Mouse (Mus musculus) embryonic facial prominence, embryonic 12.5 days (tissue): ENCODE measurements around the gene Aurkb. TPM values are rescaled to one million over a fixed set of nuclear protein-coding genes. Genes with fewer than 3 reads are reported as not detected.

Experiments used
- ATAC-seq: fragments of 200-750 bp; cut with Nextera tagmentation; 2 replicates; pipeline ENCODE4 v1.8.0; 2017; ENCODE audit not compliant: insufficient number of reproducible peaks, insufficient read depth, low FRiP score, low TSS enrichment
- H3K27ac ChIP-seq: fragments of 300-500 bp; sonication (generic); 2 replicates; pipeline ENCODE4 v1.5.1; 2016; ENCODE audit warnings: mild to moderate bottlenecking
- H3K27me3 ChIP-seq: fragments of 300-500 bp; sonication (generic); 2 replicates; pipeline ENCODE4 v1.6.1; 2016; ENCODE audit warnings: mild to moderate bottlenecking, moderate library complexity
- H3K36me3 ChIP-seq: fragments of 300-500 bp; sonication (generic); 2 replicates; pipeline ENCODE4 v1.6.1; 2016; ENCODE audit warnings: mild to moderate bottlenecking
- H3K4me1 ChIP-seq: fragments of 300-500 bp; sonication (generic); 2 replicates; pipeline ENCODE4 v1.6.1; 2016
- H3K4me2 ChIP-seq: fragments of 300-500 bp; sonication (generic); replicated peaks from 2 replicates; pipeline ENCODE4 v1.6.1; 2016; ENCODE audit warnings: mild to moderate bottlenecking, moderate library complexity
- H3K4me3 ChIP-seq: fragments of 300-500 bp; sonication (generic); 2 replicates; pipeline ENCODE4 v1.5.1; 2016; ENCODE audit warnings: mild to moderate bottlenecking
- H3K9ac ChIP-seq: fragments of 300-500 bp; sonication (generic); 2 replicates; pipeline ENCODE4 v1.6.1; 2016; ENCODE audit warnings: mild to moderate bottlenecking, moderate library complexity
- H3K9me3 ChIP-seq: fragments of 300-500 bp; sonication (generic); 2 replicates; pipeline ENCODE4 v1.6.1; 2016; ENCODE audit warnings: mild to moderate bottlenecking, moderate library complexity
- WGBS: fragments of 180-500 bp; shearing (Covaris S2); methylation state at CpG from one replicate; pipeline ENCODE4 v1.1.7; 2016; 5-methylcytosine and 5-hydroxymethylcytosine counted together
- polyA plus RNA-seq: library from polyadenylated mRNA; unstranded; fragments of >200 nt; fragmentation: Nextera tagmentation; extraction: Ambion mirVana; gene quantifications from 2 replicates; pipeline ENCODE4 v1.2.1, GENCODE M21; 2016

The Aurkb gene
- polyA plus RNA-seq, 1 experiment from 2014 or later: 148 TPM

DNA sequence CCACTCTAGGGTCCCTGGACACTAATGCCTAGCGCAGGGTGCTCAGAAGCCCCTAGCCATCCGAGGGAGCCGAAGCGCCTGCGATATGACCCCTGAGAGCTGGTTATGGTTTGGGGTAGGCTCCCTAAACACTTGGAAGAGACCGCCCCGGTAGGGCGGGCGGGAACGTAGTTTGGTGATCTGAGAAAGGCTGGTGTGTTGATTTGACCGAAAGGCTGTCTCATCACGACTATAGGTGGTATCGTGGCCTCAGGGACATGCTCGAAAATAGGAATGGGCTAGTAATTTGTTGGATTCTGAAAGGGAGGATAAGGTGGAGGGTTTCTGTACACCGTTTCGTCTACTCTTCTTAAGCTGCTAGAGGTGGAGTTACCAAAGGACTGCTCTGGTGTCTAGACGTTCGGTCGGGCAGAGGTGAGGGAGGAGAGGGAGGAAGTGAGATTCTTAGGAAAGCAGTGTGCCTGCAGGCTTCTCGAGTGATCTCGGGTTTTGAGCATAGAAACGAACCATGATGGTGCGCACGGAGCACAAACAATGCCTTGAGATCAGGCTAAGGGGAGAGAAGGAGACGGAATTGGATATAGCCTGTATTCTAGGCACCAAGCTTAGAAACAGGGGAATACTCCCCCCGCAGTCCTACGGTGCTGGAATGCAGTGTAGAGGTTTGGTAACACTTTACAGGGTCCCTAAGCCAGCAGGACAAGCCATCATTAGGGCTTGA lies 50.2 kb downstream of the Aurkb start:
- Histone ChIP-seq H3K9ac (peak overlapping the region; percentile 63), H3K27me3 (no peaks in the 10 kb centered on the region), H3K4me3 (peak overlapping the region; percentile 57), H3K27ac (peak overlapping the region; percentile 83), H3K9me3 (no peaks in the 10 kb centered on the region), H3K4me2 (peak overlapping the region; percentile 81), H3K36me3 (peaks cover 13% of the 10 kb centered on the region), H3K4me1 (peaks cover 44% of the 10 kb centered on the region)
- no peak for ATAC-seq
- WGBS: 3% methylated on average over 27 of the region's 27 CpGs

DNA sequence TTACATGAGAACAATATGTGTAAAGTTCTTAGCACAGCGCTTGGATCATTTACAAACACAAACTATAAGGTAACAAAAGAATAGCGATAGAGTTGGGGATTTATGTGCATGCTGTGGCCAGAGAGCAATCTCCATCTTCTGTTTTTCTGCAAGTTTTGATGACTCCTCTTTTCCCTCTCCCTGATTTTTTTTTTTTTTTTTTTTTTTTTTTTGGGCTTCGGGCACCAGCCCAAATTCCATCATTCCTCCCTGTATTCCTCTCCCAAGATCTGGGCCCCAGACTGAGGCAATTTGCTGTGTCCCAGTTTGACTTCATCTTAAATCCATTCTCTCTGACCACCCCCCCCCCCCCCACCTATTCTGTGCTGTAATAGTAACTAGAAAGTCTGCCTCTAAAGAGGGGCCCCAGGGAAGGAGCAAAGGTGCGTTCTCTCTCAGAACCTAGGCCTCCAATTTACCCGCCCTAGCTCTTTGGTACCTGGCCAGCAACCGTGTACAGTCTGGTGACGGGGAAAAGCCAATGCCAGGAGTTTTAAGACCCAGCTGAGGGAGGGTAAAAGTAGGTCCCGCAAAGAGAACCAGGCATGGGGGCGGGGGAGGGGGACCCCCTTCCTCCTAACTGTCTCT lies 51.0 kb downstream of the Aurkb start:
- no peaks in the 10 kb centered on the region for H3K27me3 ChIP-seq
- 12% methylated on average over 9 of the region's 9 CpGs for WGBS
- H3K4me3 ChIP-seq: peak overlapping the region; percentile 57
- H3K4me2 ChIP-seq: peak overlapping the region; percentile 81
- peaks cover 44% of the 10 kb centered on the region for H3K4me1 ChIP-seq
- H3K9ac ChIP-seq: no peak overlapping the region
- peak overlapping the region; percentile 84 for H3K27ac ChIP-seq
- H3K36me3 ChIP-seq: peaks cover 21% of the 10 kb centered on the region
- ATAC-seq: peak; percentile 1; the same call in 1 of the 2 replicates
- no peaks in the 10 kb centered on the region for H3K9me3 ChIP-seq

DNA sequence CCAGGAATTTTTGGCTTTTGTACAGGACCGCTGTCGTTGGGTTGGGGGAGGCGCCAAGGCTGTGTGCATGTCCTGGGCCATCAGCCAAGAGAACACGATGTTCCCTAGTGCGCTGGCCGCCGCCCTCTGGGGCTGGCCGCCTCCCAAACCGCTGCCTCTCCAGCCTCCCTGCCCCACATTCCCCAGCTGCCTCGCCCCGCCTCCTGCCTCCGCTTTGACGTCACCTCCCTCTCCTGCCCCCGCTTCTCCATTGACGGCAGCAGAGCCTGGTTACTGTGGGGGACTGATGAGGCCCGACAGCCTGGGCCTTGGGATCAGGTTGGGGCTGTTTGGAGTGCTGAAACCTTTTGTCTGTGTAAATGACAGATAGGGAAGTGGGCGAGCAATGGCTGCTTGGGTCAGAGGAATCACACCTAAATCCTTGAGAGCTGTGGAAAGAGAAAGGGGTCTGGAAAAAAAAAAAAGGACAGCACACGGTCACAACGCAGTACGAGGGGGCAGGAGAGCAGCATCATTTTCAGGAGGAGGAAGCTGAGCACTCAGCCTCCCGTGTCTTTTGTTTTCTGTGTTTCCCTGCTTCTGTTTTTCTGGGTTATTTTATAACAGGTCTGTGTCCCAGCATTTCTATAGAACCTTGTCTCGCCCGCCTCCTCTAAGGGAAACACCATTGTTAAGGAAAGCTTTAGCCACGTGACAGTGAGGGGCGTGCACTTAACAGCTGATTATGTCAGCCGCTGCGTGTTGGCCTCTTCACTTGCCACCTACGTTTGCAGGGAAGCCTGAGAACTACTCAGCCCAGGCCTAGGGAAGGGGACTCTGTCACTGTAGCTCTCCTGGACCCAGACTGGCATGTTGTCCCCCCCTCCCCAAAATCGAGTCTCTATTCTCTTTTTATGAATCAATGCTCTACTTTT lies 51.8 kb downstream of the Aurkb start:
- H3K4me3 ChIP-seq: peak overlapping the region; percentile 57
- H3K9ac ChIP-seq: peak overlapping the region; percentile 25; the same call in 1 of the 2 replicates
- WGBS: 3% methylated on average over 29 of the region's 29 CpGs
- no peaks in the 10 kb centered on the region for H3K9me3 ChIP-seq
- H3K27ac ChIP-seq: peak overlapping the region; percentile 84
- H3K36me3 ChIP-seq: peaks cover 23% of the 10 kb centered on the region
- H3K27me3 ChIP-seq: no peaks in the 10 kb centered on the region
- peak overlapping the region; percentile 81 for H3K4me2 ChIP-seq
- peak; percentile 30; the same call in 1 of the 2 replicates for ATAC-seq
- peaks cover 44% of the 10 kb centered on the region for H3K4me1 ChIP-seq

DNA sequence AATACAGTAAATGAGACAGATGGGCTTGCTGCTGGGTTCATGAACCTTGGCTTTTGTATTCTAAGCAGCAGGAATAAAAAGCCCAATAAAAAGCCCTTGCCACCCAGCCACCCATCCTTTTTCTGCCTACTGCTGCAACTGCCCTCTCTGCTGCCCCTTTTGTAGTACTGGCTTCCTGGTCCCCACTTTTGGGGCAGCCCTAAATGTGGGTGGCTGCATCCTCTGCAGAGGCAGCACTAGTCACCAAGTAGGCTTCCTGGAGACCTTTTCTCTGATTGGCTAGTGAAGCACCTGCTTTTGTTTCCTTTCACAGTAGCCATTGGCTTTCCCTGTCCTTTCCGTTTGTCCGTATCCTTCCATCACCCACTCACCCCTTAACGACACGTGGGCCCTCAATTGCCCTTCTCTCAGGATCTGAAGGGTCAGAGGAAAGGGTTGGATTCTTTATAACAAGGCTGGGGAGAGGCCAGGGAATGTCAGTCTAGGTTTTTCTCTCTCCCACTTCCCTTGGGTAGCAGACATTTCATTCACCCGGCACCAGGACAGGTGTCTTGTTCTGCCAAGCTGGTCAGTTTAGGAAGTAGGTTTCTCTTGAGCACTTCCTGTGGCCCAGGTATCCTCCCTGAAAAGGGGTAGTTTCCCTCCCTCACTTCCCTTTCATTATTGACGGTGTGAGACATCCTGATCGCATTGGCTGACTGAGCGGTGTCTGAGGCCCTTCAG lies 52.8 kb downstream of the Aurkb start:
- Histone ChIP-seq H3K4me2 (peak overlapping the region; percentile 81), H3K36me3 (peaks cover 28% of the 10 kb centered on the region), H3K4me3 (peak overlapping the region; percentile 57), H3K27me3 (no peaks in the 10 kb centered on the region), H3K9me3 (no peaks in the 10 kb centered on the region), H3K27ac (peak overlapping the region; percentile 84), H3K9ac (peak overlapping the region; percentile 53; the same call in 1 of the 2 replicates), H3K4me1 (peaks cover 44% of the 10 kb centered on the region)
- 25% methylated on average over 8 of the region's 8 CpGs for WGBS
- ATAC-seq: no peak

DNA sequence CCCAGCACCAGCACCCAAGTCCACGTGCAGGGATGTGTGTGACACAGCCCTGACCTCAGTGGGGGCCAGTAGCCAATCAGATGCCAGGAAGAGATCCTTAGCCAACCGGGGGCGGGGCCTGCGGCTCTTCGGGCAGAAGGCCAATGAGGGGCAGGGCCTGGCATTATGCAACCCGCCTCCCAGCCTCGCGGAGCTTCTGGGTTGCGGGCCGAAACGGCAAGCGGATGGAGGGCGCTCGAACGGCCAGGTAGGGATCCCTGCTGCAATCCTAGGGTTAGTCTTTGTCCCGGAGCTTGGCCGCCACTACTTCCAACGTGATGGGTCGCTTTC lies 53.3 kb downstream of the Aurkb start:
- H3K4me3 ChIP-seq: peak overlapping the region; percentile 47
- WGBS: under 1% methylated on average over 19 of the region's 19 CpGs
- no peak; the same call in 1 of the 2 replicates for ATAC-seq
- no peaks in the 10 kb centered on the region for H3K27me3 ChIP-seq
- peak overlapping the region; percentile 81 for H3K4me2 ChIP-seq
- H3K27ac ChIP-seq: peak overlapping the region; percentile 86
- H3K9ac ChIP-seq: peak overlapping the region; percentile 53
- peaks cover 44% of the 10 kb centered on the region for H3K4me1 ChIP-seq
- no peaks in the 10 kb centered on the region for H3K9me3 ChIP-seq
- H3K36me3 ChIP-seq: peaks cover 33% of the 10 kb centered on the region

DNA sequence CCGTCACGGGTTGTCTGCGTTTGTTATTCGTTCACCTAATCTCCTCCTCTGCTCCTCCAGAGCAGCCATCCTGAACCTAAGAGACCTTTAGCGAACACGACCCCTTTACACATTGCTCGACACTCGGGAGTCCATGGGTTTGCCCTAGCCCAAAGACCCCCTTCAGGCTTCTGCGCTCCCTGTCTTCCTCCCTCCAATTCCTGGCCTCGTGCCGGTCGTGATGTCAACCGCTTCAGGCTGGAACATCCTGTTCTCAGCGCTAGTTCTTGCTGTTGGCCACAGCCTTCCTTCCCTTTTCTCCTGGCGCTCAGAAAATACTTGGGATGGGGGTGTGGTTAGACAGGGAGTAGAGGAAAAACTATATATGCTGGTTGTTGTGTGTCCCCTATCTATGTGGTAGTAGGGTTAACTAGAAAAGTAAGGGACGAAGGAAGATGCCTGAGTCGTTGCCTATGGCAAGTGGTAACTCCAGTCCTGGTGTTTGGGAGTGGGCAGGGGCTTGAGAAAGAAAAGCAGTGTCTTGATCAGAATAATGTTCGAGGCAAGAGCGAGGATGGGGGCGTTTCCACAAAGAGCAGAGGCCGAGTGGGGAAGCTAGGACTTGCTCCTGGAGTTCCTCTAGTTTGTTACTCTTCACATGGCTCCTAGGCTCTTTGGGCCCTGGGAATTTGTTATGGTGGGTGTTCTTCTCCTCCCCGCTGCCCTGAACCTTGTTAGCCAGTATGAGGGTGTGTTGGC lies 53.9 kb downstream of the Aurkb start:
- Histone ChIP-seq H3K9me3 (no peaks in the 10 kb centered on the region), H3K4me1 (peaks cover 44% of the 10 kb centered on the region), H3K4me2 (peak overlapping the region; percentile 81), H3K4me3 (peak overlapping the region; percentile 47), H3K36me3 (peaks cover 39% of the 10 kb centered on the region), H3K27ac (peak overlapping the region; percentile 86), H3K27me3 (no peaks in the 10 kb centered on the region), H3K9ac (peak overlapping the region; percentile 53)
- no peak for ATAC-seq
- WGBS: 1% methylated on average over 22 of the region's 22 CpGs

DNA sequence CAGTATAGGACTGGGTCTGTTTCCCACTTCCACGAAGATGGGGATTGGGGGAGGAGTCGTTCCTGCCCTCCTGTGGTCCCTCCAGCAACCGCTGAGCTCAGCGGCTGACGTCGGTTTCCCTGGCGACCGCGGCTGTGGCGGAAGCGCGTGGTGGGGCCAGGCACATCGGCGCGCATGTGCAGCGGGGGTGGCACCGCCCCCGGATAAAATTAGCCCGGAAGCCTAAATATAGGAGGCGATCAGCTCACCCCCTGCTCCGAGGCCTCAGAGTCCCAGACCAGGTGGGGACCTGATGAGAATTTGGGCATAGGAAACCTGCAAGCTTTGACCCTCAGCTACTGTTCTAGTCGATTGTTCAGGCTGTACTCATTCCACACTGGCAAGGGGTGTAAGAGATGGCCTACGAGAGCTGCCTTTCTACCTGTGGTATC lies 54.5 kb downstream of the Aurkb start:
- no peaks in the 10 kb centered on the region for H3K9me3 ChIP-seq
- H3K4me1 ChIP-seq: peaks cover 44% of the 10 kb centered on the region
- peak; percentile 24; the same call in 1 of the 2 replicates for ATAC-seq
- H3K36me3 ChIP-seq: peaks cover 45% of the 10 kb centered on the region
- peak overlapping the region; percentile 81 for H3K4me2 ChIP-seq
- WGBS: under 1% methylated on average over 23 of the region's 23 CpGs
- no peaks in the 10 kb centered on the region for H3K27me3 ChIP-seq
- peak overlapping the region; percentile 86 for H3K27ac ChIP-seq
- peak overlapping the region; percentile 47 for H3K4me3 ChIP-seq
- H3K9ac ChIP-seq: peak overlapping the region; percentile 53

DNA sequence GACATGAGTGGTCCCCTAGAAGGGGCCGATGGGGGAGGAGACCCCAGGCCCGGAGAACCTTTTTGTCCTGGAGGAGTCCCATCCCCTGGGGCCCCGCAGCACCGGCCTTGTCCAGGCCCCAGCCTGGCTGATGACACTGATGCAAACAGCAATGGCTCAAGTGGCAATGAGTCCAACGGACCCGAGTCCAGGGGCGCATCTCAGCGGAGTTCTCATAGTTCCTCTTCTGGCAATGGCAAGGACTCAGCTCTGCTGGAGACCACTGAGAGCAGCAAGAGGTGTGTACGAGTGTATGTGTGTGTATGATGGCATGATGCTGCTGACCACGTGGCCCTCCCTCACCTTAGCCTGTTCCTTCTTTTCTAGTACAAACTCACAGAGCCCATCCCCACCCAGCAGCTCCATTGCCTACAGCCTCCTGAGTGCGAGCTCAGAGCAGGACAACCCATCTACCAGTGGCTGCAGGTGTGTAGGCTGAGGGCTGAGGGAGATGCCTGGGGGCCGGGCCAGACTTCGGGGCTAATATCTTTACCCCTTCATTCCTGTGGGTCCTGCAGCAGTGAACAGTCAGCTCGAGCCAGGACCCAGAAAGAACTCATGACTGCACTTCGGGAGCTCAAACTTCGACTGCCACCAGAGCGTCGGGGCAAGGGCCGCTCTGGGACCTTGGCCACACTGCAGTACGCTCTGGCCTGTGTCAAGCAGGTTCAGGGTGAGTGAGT lies 55.4 kb downstream of the Aurkb start:
- peak overlapping the region; percentile 86 for H3K27ac ChIP-seq
- no peak for ATAC-seq
- 88% methylated on average over 20 of the region's 20 CpGs for WGBS
- H3K9me3 ChIP-seq: no peaks in the 10 kb centered on the region
- H3K4me3 ChIP-seq: no peak overlapping the region
- peak overlapping the region; percentile 53; the same call in 1 of the 2 replicates for H3K9ac ChIP-seq
- peaks cover 44% of the 10 kb centered on the region for H3K4me1 ChIP-seq
- H3K27me3 ChIP-seq: no peaks in the 10 kb centered on the region
- peaks cover 54% of the 10 kb centered on the region for H3K36me3 ChIP-seq
- peak overlapping the region; percentile 81 for H3K4me2 ChIP-seq
